Mouse (Mus musculus): ENCODE data around the gene Gm42906. TPM values are rescaled to one million over a fixed set of nuclear protein-coding genes. Genes with fewer than 3 reads are reported as not detected.

Gm42906 gene
- total and polyA plus RNA-seq, 3 experiments: not detected

GRCm38 (mm10) chr5:151247115-151247875 is 180.7 kb downstream of the Gm42906 start:
- DNase-seq (ENCODE audit: extremely low read depth): no peak
- H3K27ac ChIP-seq (ENCODE audit: insufficient read depth, low read depth): no peak overlapping the region
- no peaks in the 10 kb centered on the region for H3K79me2 ChIP-seq (replicated peaks; ENCODE audit: control insufficient read depth, extremely low read depth, insufficient read depth, poor library complexity, severe bottlenecking)
- in situ Hi-C loops (cut with MboI; ENCODE audit: low pct_ligation_motif_present, low pct_unique_long_range_greater_than_20kb, low sequenced_read_pairs): no loop called here
- H3K36me3 ChIP-seq (replicated peaks in 1 of 2; ENCODE audit: control insufficient read depth in 1 of 2, insufficient read depth in 1 of 2, low read length in 1 of 2): no peaks in the 10 kb centered on the region
- dilution Hi-C loops (cut with MboI; ENCODE audit: extremely low pct_ligation_motif_present, extremely low pct_unique_long_range_greater_than_20kb, low sequenced_read_pairs): no loop called here
- no peaks in the 10 kb centered on the region for H3K27me3 ChIP-seq (replicated peaks)
- H3K4me2 ChIP-seq (ENCODE audit: insufficient read depth, low read depth, poor library complexity, severe bottlenecking): no peak overlapping the region
- no peak overlapping the region for H3K4me3 ChIP-seq (replicated peaks in 1 of 3; ENCODE audit: low read depth in 2 of 3, low read length in 2 of 3, poor library complexity in 1 of 3)
- no peak for TF ChIP-seq JUN (IDR thresholded peaks at IDR 0.05; ENCODE audit: insufficient read depth, low read depth, low read length)
- no peak for TF ChIP-seq USF1 (IDR thresholded peaks at IDR 0.05; ENCODE audit: low read depth, low read length)
- no peak for TF ChIP-seq USF2 (conservative IDR thresholded peaks at IDR 0.05; ENCODE audit: low read depth, low read length)
- no peak for TF ChIP-seq TBP (conservative IDR thresholded peaks at IDR 0.05; ENCODE audit: low read depth, low read length)
- no peak for TF ChIP-seq ELF1 (IDR thresholded peaks at IDR 0.05; ENCODE audit: low read depth, low read length)
- no peak for TF ChIP-seq NRF1 (IDR thresholded peaks at IDR 0.05; ENCODE audit: low read depth, low read length)
- TF ChIP-seq POLR2A (IDR thresholded peaks at IDR 0.05; ENCODE audit: low read depth, low read length): no peak
- no peak for TF ChIP-seq ZMIZ1 (IDR thresholded peaks at IDR 0.05; ENCODE audit: low read depth, low read length)
- no peak for TF ChIP-seq SMC3 (IDR thresholded peaks at IDR 0.05; ENCODE audit: low read depth, low read length)
- TF ChIP-seq RCOR1 (conservative IDR thresholded peaks at IDR 0.05; ENCODE audit: low read depth, low read length): no peak
- no peak for TF ChIP-seq CHD1 (IDR thresholded peaks at IDR 0.05; ENCODE audit: low read depth, low read length)
- no peak for TF ChIP-seq POLR2AphosphoS2 (IDR thresholded peaks at IDR 0.05; ENCODE audit: low read depth, low read length)
- TF ChIP-seq CTCF (conservative IDR thresholded peaks at IDR 0.05 in 1 of 2, IDR thresholded peaks at IDR 0.05 in 1 of 2; ENCODE audit: low read depth in 2 of 2, low read length in 2 of 2): no peak
- TF ChIP-seq MEF2A (IDR thresholded peaks at IDR 0.05; ENCODE audit: borderline replicate concordance, low read depth, low read length): no peak
- no peak for TF ChIP-seq MAX (IDR thresholded peaks at IDR 0.05; ENCODE audit: low read length)
- no peak for TF ChIP-seq RAD21 (IDR thresholded peaks at IDR 0.05; ENCODE audit: low read depth, low read length)
- no peak for TF ChIP-seq NELFE (IDR thresholded peaks at IDR 0.05; ENCODE audit: low read depth, low read length)
- no peak for TF ChIP-seq UBTF (IDR thresholded peaks at IDR 0.05; ENCODE audit: low read depth, low read length)
- TF ChIP-seq ZKSCAN1 (IDR thresholded peaks at IDR 0.05; ENCODE audit: borderline replicate concordance, low read depth, low read length): no peak
- no peak for TF ChIP-seq MAFK (IDR thresholded peaks at IDR 0.05; ENCODE audit: insufficient replicate concordance, low read length)
- H3K4me1 ChIP-seq (ENCODE audit: control insufficient read depth in 1 of 2, insufficient read depth in 2 of 2): peaks cover 7 to 17% of the 10 kb centered on the region in 2 experiments; a peak in 2 of 4 replicates
- H3K9ac ChIP-seq (ENCODE audit: insufficient read depth, low read depth): no peak overlapping the region
- H3K9me3 ChIP-seq (replicated peaks; ENCODE audit: low read length): no peaks in the 10 kb centered on the region

- dilution Hi-C loops (cut with MboI; ENCODE audit: extremely low pct_ligation_motif_present, extremely low pct_unique_long_range_greater_than_20kb, low sequenced_read_pairs) (no loop called here), in situ Hi-C loops (cut with MboI; ENCODE audit: low pct_ligation_motif_present, low pct_unique_long_range_greater_than_20kb, low sequenced_read_pairs) (no loop called here)
- TF ChIP-seq SMC3 (IDR thresholded peaks at IDR 0.05; ENCODE audit: low read depth, low read length) (no peak), TBP (conservative IDR thresholded peaks at IDR 0.05; ENCODE audit: low read depth, low read length) (no peak), RAD21 (IDR thresholded peaks at IDR 0.05; ENCODE audit: low read depth, low read length) (no peak), NELFE (IDR thresholded peaks at IDR 0.05; ENCODE audit: low read depth, low read length) (no peak), KAT2A (IDR thresholded peaks at IDR 0.05; ENCODE audit: insufficient replicate concordance, low read length) (no peak)
- DNase-seq (ENCODE audit: extremely low read depth): no peak
- Histone ChIP-seq H3K79me2 (replicated peaks; ENCODE audit: control insufficient read depth, extremely low read depth, insufficient read depth, poor library complexity, severe bottlenecking) (no peaks in the 10 kb centered on the region), H3K4me2 (ENCODE audit: insufficient read depth, low read depth, poor library complexity, severe bottlenecking) (no peak overlapping the region), H3K36me3 (replicated peaks in 1 of 2; ENCODE audit: control insufficient read depth in 1 of 2, insufficient read depth in 1 of 2, low read length in 1 of 2) (no peaks in the 10 kb centered on the region), H3K27me3 (replicated peaks) (no peaks in the 10 kb centered on the region), H3K9me3 (replicated peaks; ENCODE audit: low read length) (no peaks in the 10 kb centered on the region), H3K27ac (ENCODE audit: insufficient read depth, low read depth) (no peak overlapping the region), H3K9ac (ENCODE audit: insufficient read depth, low read depth) (no peak overlapping the region), H3K4me1 (ENCODE audit: control insufficient read depth in 1 of 2, insufficient read depth in 2 of 2) (peaks cover 5 to 12% of the 10 kb centered on the region in 2 experiments; a peak in 2 of 4 replicates), H3K4me3 (replicated peaks in 1 of 3; ENCODE audit: low read depth in 2 of 3, low read length in 2 of 3, poor library complexity in 1 of 3) (no peak overlapping the region)
Measured at GRCm38 (mm10) chr5:151246287-151246686, 181.7 kb downstream of the Gm42906 start.
